Mouse (Mus musculus) CH12.LX (cell line): Measurements from ENCODE around the gene Gdf3. TPM values are rescaled to one million over a fixed set of nuclear protein-coding genes. Genes with fewer than 3 reads are reported as not detected.
A peak's percentile ranks its signal among the peaks of the same experiment; 100 is the strongest.

Experiments used
- DNase-seq: peaks from one replicate; pipeline ENCODE4 v3.0.0-alpha.2; 2013; ENCODE audit errors: extremely low read depth
- H3K27ac ChIP-seq: 2 replicates; pipeline ENCODE4 v1.5.1; 2012; ENCODE audit warnings: low read depth, mild to moderate bottlenecking, control low read depth, moderate library complexity; ENCODE audit not compliant: insufficient read depth
- H3K27me3 ChIP-seq: replicated peaks from 2 replicates; pipeline ENCODE3; 2012; ENCODE audit warnings: inconsistent platforms
- H3K36me3 ChIP-seq, 2 experiments: replicated peaks in 1 of 2; 2 replicates each; pipeline versions ENCODE3 to v1.6.1; 2012; ENCODE audit warnings: inconsistent platforms in 1 of 2, low read length in 1 of 2, mild to moderate bottlenecking in 1 of 2, mixed read lengths in 1 of 2, moderate library complexity in 1 of 2; ENCODE audit not compliant: control insufficient read depth in 1 of 2, insufficient read depth in 1 of 2
- H3K4me1 ChIP-seq, 2 experiments: 2 replicates each; pipeline ENCODE4 v1.6.1; 2012; ENCODE audit warnings: inconsistent platforms in 1 of 2, moderate library complexity in 1 of 2; ENCODE audit not compliant: insufficient read depth in 2 of 2, control insufficient read depth in 1 of 2
- H3K4me2 ChIP-seq: 2 replicates; pipeline ENCODE4 v1.6.1; 2012; ENCODE audit warnings: low read depth, mild to moderate bottlenecking, control low read depth; ENCODE audit not compliant: poor library complexity, insufficient read depth, severe bottlenecking
- H3K4me3 ChIP-seq, 3 experiments: fragments of 150-350 bp in 1 of 3; sonication (generic) in 1 of 3; replicated peaks in 1 of 3; 2 replicates each; pipeline versions ENCODE3 to v1.5.1; 2011 to 2012; ENCODE audit warnings: low read depth in 2 of 3, low read length in 2 of 3, mild to moderate bottlenecking in 2 of 3, moderate library complexity in 2 of 3, control low read depth in 1 of 3, improper control_type of control experiment in 1 of 3, inconsistent platforms in 1 of 3, mixed read lengths in 1 of 3; ENCODE audit not compliant: poor library complexity in 1 of 3
- H3K79me2 ChIP-seq: replicated peaks from 2 replicates; pipeline ENCODE4 v1.6.1; 2012; ENCODE audit warnings: mild to moderate bottlenecking, moderate library complexity; ENCODE audit not compliant: control insufficient read depth, poor library complexity, insufficient read depth, severe bottlenecking; ENCODE audit errors: extremely low read depth
- H3K9ac ChIP-seq: 2 replicates; pipeline ENCODE4 v1.6.1; 2012; ENCODE audit warnings: low read depth, mild to moderate bottlenecking, control low read depth, moderate library complexity; ENCODE audit not compliant: insufficient read depth
- H3K9me3 ChIP-seq: replicated peaks from 2 replicates; pipeline ENCODE3; 2012; ENCODE audit warnings: low read length, inconsistent platforms, mixed read lengths
- BHLHE40 ChIP-seq: IDR thresholded peaks from 2 replicates; pipeline ENCODE4 v1.6.1; 2011; ENCODE audit warnings: mild to moderate bottlenecking, low read depth, low read length, improper control_type of control experiment
- ETS1 ChIP-seq: conservative IDR thresholded peaks from 2 replicates; pipeline ENCODE4 v1.6.1; 2012; ENCODE audit warnings: low read depth, mild to moderate bottlenecking, inconsistent platforms, low read length, improper control_type of control experiment, moderate library complexity
- JUN ChIP-seq: IDR thresholded peaks from 2 replicates; pipeline ENCODE4 v1.6.1; 2011; ENCODE audit warnings: low read depth, mild to moderate bottlenecking, low read length, improper control_type of control experiment, moderate library complexity; ENCODE audit not compliant: insufficient read depth
- JUND ChIP-seq: conservative IDR thresholded peaks from 2 replicates; pipeline ENCODE4 v1.6.1; 2011; ENCODE audit warnings: low read depth, low read length, improper control_type of control experiment
- MAFK ChIP-seq: IDR thresholded peaks from 2 replicates; pipeline ENCODE4 v1.6.1; 2011; ENCODE audit warnings: low read length, improper control_type of control experiment; ENCODE audit not compliant: insufficient replicate concordance
- MYC ChIP-seq: IDR thresholded peaks from 2 replicates; pipeline ENCODE4 v1.6.1; 2011; ENCODE audit warnings: low read depth, mild to moderate bottlenecking, improper control_type of control experiment, low read length
- NELFE ChIP-seq: IDR thresholded peaks from 2 replicates; pipeline ENCODE4 v1.6.1; 2011; ENCODE audit warnings: low read depth, low read length, improper control_type of control experiment
- POLR2A ChIP-seq: IDR thresholded peaks from 2 replicates; pipeline ENCODE4 v1.6.1; 2011; ENCODE audit warnings: low read depth, mild to moderate bottlenecking, improper control_type of control experiment, low read length
- TCF12 ChIP-seq: IDR thresholded peaks from 2 replicates; pipeline ENCODE4 v1.6.1; 2014; ENCODE audit warnings: low read depth, mild to moderate bottlenecking, inconsistent platforms, low read length, improper control_type of control experiment
- USF1 ChIP-seq: IDR thresholded peaks from 2 replicates; pipeline ENCODE4 v1.6.1; 2014; ENCODE audit warnings: low read depth, mild to moderate bottlenecking, inconsistent platforms, low read length, improper control_type of control experiment
- ZKSCAN1 ChIP-seq: IDR thresholded peaks from 2 replicates; pipeline ENCODE4 v1.6.1; 2012; ENCODE audit warnings: low read depth, inconsistent platforms, low read length, improper control_type of control experiment, borderline replicate concordance
- ZMIZ1 ChIP-seq: IDR thresholded peaks from 2 replicates; pipeline ENCODE4 v1.6.1; 2012; ENCODE audit warnings: low read depth, mild to moderate bottlenecking, inconsistent platforms, low read length, improper control_type of control experiment
- ZNF384 ChIP-seq: IDR thresholded peaks from 2 replicates; pipeline ENCODE4 v1.6.1; 2012; ENCODE audit warnings: low read depth, low read length, improper control_type of control experiment, inconsistent platforms
- dilution Hi-C: fragments of 300-500 bp; cut with MboI; formaldehyde crosslinking; loops from 2 replicates; pipeline ENCODE4 v1.14.3; 2020; ENCODE audit warnings: low sequenced_read_pairs; ENCODE audit not compliant: extremely low pct_unique_long_range_greater_than_20kb, extremely low pct_ligation_motif_present
- in situ Hi-C: fragments of 300-500 bp; cut with MboI; formaldehyde crosslinking; loops from 3 replicates; pipeline ENCODE4 v1.14.3; 2019; ENCODE audit warnings: low sequenced_read_pairs, low pct_ligation_motif_present, low pct_unique_long_range_greater_than_20kb, mixed read lengths
- polyA plus RNA-seq: library from polyadenylated mRNA; unstranded; fragments of >175 nt; gene quantifications from 2 replicates; pipeline ENCODE4 v1.2.1, GENCODE M21; 2012; ENCODE audit warnings: low read depth; ENCODE audit not compliant: insufficient read length
- total RNA-seq, 2 experiments: library from RNA; depleted of rRNA; stranded (reverse); fragments of 300-350 nt in 1 of 2; fragments of >200 nt in 1 of 2; gene quantifications; 2 replicates each; pipeline ENCODE4 v1.2.3; 2012 to 2014

Gene Gdf3
- total and polyA plus RNA-seq, 3 experiments = not detected

DNA sequence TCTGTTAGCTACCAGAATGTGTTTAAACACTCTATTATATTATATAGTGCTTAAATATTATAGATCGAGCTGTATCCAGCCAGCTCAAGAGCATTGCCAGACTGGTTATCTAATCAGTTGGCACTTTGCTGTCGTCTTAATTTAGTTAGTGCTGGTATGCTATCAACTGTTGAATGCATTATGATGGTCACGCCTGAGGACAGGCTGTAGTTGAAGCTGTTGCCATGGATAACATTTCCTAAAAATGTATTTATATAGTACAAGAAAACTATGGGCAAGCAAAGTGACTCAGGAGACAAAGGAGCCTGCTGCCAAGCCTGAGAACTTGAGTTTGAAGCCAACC lies 38.3 kb downstream of the Gdf3 start:
- no peak for TF ChIP-seq TCF12
- no peak for TF ChIP-seq MAFK
- TF ChIP-seq MYC = no peak
- TF ChIP-seq JUN = no peak
- no peak overlapping the region for H3K4me3 ChIP-seq
- no peak overlapping the region for H3K27ac ChIP-seq
- in situ Hi-C loops = no loop called here
- dilution Hi-C loops = no loop called here
- H3K4me2 ChIP-seq = no peak overlapping the region
- H3K9ac ChIP-seq = no peak overlapping the region
- H3K27me3 ChIP-seq = no peaks in the 10 kb centered on the region
- DNase-seq = no peak
- no peaks in the 10 kb centered on the region for H3K79me2 ChIP-seq
- H3K4me1 ChIP-seq = peaks cover 7 to 46% of the 10 kb centered on the region in 2 experiments; a peak in 3 of 4 replicates
- H3K36me3 ChIP-seq = peaks cover 0 to 7% of the 10 kb centered on the region in 2 experiments
- H3K9me3 ChIP-seq = no peaks in the 10 kb centered on the region

DNA sequence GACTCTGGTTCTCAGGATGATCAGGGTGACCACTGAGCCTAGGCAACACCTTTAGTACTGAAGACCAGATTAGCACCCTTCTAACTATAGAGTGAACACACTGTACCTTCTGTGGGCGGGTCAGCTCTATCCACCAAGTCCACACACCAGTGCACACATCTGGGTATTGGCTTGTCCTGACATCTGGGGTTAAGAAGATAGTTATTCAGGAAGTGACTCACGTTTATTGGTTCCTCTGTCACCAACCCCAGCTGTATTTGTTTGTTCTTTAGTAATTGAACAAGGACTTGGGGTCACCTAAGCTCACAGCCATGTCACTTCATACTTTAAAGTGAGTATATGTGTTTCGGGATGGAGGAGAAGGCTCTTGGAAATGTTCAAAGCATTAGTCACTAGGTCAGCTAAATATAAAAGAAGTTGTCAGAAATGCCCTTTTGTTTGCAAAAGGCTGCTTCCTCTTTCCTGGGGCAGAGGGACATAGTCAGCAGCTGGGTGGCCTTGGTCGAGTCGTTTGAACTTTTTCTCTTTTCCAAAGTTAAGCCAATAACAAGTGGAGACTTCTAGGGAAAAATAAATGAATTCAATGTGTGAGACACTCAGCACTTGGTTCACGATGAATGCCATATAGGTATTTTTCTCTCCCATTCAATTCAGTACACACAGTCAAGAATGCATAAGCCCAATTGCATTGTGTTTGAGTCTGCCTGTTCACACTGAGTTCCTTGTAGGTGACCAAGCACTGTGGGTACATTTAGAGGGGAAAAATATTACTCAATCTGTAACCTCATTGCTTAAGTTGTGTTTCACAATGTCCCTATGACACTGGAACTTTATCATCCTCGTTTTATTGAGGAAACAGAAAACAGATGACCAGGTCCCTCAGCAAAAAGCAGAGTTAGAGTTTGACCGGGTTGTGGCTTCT lies 38.9 kb downstream of the Gdf3 start:
- DNase-seq = peak; percentile 61
- dilution Hi-C loops = no loop called here
- Histone ChIP-seq H3K36me3 (peaks cover 0 to under 1% of the 10 kb centered on the region in 2 experiments), H3K4me1 (peaks cover 7 to 43% of the 10 kb centered on the region in 2 experiments; a peak in 3 of 4 replicates), H3K27me3 (no peaks in the 10 kb centered on the region), H3K27ac (no peak overlapping the region), H3K4me3 (no peak overlapping the region), H3K79me2 (no peaks in the 10 kb centered on the region), H3K4me2 (peak overlapping the region; percentile 42; the same call in 1 of the 2 replicates), H3K9me3 (no peaks in the 10 kb centered on the region), H3K9ac (no peak overlapping the region)
- in situ Hi-C loops = no loop called here
- TF ChIP-seq POLR2A (no peak), JUND (no peak), ZKSCAN1 (no peak), ZNF384 (no peak), ZMIZ1 (no peak), BHLHE40 (peak; percentile 74), NELFE (no peak), USF1 (no peak), ETS1 (peak; percentile 70)
